Mouse (Mus musculus) lung, adult 2 months (tissue): Measurements from ENCODE around the gene Olfr199. TPM values are rescaled to one million over a fixed set of nuclear protein-coding genes. Genes with fewer than 3 reads are reported as not detected.
"Not testable (repeated sequence)": the region's sequence is repeated elsewhere in the genome, so short reads cannot be mapped to it uniquely, and the experiment has no call there.

Source experiments
- DNase-seq: peaks from one replicate; pipeline ENCODE4 v3.0.0; 2022
- H3K4me1 ChIP-seq: fragments of 200-500 bp; 2 replicates; pipeline ENCODE4 v1.6.1; 2011; ENCODE audit warnings: low read length; ENCODE audit not compliant: control insufficient read depth, insufficient read depth
- H3K4me3 ChIP-seq: fragments of 200-500 bp; replicated peaks from 2 replicates; pipeline ENCODE3; 2011; ENCODE audit warnings: low read depth, mild to moderate bottlenecking, control low read depth, low read length; ENCODE audit errors: extremely low read depth
- CTCF ChIP-seq: fragments of 200-500 bp; IDR thresholded peaks from 2 replicates; pipeline ENCODE4 v1.5.1; 2011; ENCODE audit warnings: mild to moderate bottlenecking, low read length, control low read depth; ENCODE audit not compliant: insufficient read depth
- POLR2A ChIP-seq: fragments of 200-500 bp; IDR thresholded peaks from 2 replicates; pipeline ENCODE4 v1.6.1; 2011; ENCODE audit warnings: low read depth, mild to moderate bottlenecking, control low read depth, low read length, borderline replicate concordance; ENCODE audit errors: extremely low read depth
- WGBS: fragments of 180-500 bp; shearing (Covaris S2); methylation state at CpG from one replicate; pipeline ENCODE4 v1.1.7; 2018; 5-methylcytosine and 5-hydroxymethylcytosine counted together
- polyA plus RNA-seq: library from polyadenylated mRNA; depleted of rRNA; stranded (reverse); fragments of >200 nt; gene quantifications from 2 replicates; pipeline ENCODE4 v1.2.3, GENCODE M21; 2012; rRNA removed

Gene Olfr199
- not detected in 2 replicates for polyA plus RNA-seq

- H3K4me3 ChIP-seq, H3K4me1 ChIP-seq, DNase-seq: not testable (repeated sequence)
- 62% methylated on average over 1 of the region's 1 CpGs for WGBS
These were observed at the start of gene Olfr199 for GRCm38 (mm10) chr16:59219667-59220066. Olfr199 (minus strand) TSS chr16:59219767.

GRCm38 (mm10) chr16:59269097-59269496 lies 49.5 kb upstream of the Olfr199 start:
- H3K4me3 ChIP-seq: not testable (repeated sequence)

GRCm38 (mm10) chr16:59249684-59250083 lies 30.1 kb upstream of the Olfr199 start:
- WGBS: 83% methylated on average over 17 of the region's 17 CpGs
- Histone ChIP-seq H3K4me1 (no peaks in the 10 kb centered on the region), H3K4me3 (no peak overlapping the region)
- DNase-seq: no peak
- TF ChIP-seq CTCF: no peak
- TF ChIP-seq POLR2A: no peak

More at GRCm38 (mm10) chr16:59269097-59269496, 49.5 kb upstream of the Olfr199 start:
- WGBS: 53% methylated on average over 4 of the region's 4 CpGs
- DNase-seq, H3K4me1 ChIP-seq: not testable (repeated sequence)

- DNase-seq, H3K4me3 ChIP-seq, H3K4me1 ChIP-seq: not testable (repeated sequence)
- WGBS: 62% methylated on average over 3 of the region's 3 CpGs
These were observed 1.7 kb downstream of the Olfr199 start for GRCm38 (mm10) chr16:59217861-59218260.

GRCm38 (mm10) chr16:59203433-59203832 lies 16.1 kb downstream of the Olfr199 start, which contains the start of gene Olfr198:
Olfr198 (minus strand) TSS chr16:59203533.
- H3K4me1 ChIP-seq, DNase-seq, H3K4me3 ChIP-seq: not testable (repeated sequence)
- WGBS: 46% methylated on average over 1 of the region's 1 CpGs

GRCm38 (mm10) chr16:59170354-59170753 lies 49.2 kb downstream of the Olfr199 start, which contains the start of gene Olfr196:
Olfr196 (minus strand) TSS chr16:59170454.
- no peak within 1 kb of the TSS for H3K4me3 ChIP-seq
- no peak for DNase-seq
- WGBS: 66% methylated on average over 3 of the region's 3 CpGs
- H3K4me1 ChIP-seq: no peaks in the 10 kb centered on the region
- TF ChIP-seq CTCF (no peak), POLR2A (no peak)

Other genes starting within 250 kb of the Olfr199 start
- not detected in 2 replicates for gene Olfr183, start 224.4 kb downstream of the Olfr199 start, polyA plus RNA-seq
- gene Olfr186, start 189.5 kb downstream of the Olfr199 start, polyA plus RNA-seq: not detected in 2 replicates
- gene Olfr187, start 180.0 kb downstream of the Olfr199 start, polyA plus RNA-seq: not detected in 2 replicates
- not detected in 2 replicates for gene Olfr190, start 141.8 kb downstream of the Olfr199 start, polyA plus RNA-seq
- gene Olfr191, start 129.9 kb downstream of the Olfr199 start, polyA plus RNA-seq: not detected in 2 replicates
- gene Olfr193, start 107.9 kb downstream of the Olfr199 start, polyA plus RNA-seq: not detected in 2 replicates
- not detected in 2 replicates for gene Olfr194, start 98.7 kb downstream of the Olfr199 start, polyA plus RNA-seq
- not detected in 2 replicates for gene Olfr195, start 72.7 kb downstream of the Olfr199 start, polyA plus RNA-seq
- not detected in 2 replicates for gene Olfr196, start 49.3 kb downstream of the Olfr199 start, polyA plus RNA-seq
- not detected in 2 replicates for gene Olfr198, start 16.2 kb downstream of the Olfr199 start, polyA plus RNA-seq
- not detected in 2 replicates for gene Olfr201, start 52.9 kb upstream of the Olfr199 start, polyA plus RNA-seq
- not detected in 2 replicates for gene Olfr202, start 67.0 kb upstream of the Olfr199 start, polyA plus RNA-seq
- gene Olfr203, start 79.1 kb upstream of the Olfr199 start, polyA plus RNA-seq: not detected in 2 replicates
- not detected in 2 replicates for gene Olfr204, start 98.5 kb upstream of the Olfr199 start, polyA plus RNA-seq
- gene Olfr205, start 111.4 kb upstream of the Olfr199 start, polyA plus RNA-seq: not detected in 2 replicates
- not detected in 2 replicates for gene Olfr206, start 129.5 kb upstream of the Olfr199 start, polyA plus RNA-seq
- gene Olfr209, start 144.2 kb upstream of the Olfr199 start, polyA plus RNA-seq: not detected in 2 replicates
- not detected in 2 replicates for gene Gabrr3, start 187.6 kb upstream of the Olfr199 start, polyA plus RNA-seq